Mouse (Mus musculus) frontal cortex, postnatal 36 days (tissue): ENCODE measurements around the gene Ciita.

Source experiments
- DNase-seq, 2 experiments: peaks; one replicate each; pipeline ENCODE4 v3.0.0; 2022; ENCODE audit warnings: low spot score in 2 of 2

The Ciita gene

GRCm38 (mm10) chr16:10515953-10516572 is 36.2 kb downstream of the Ciita start:
- no peak for DNase-seq

GRCm38 (mm10) chr16:10518030-10518429 is 38.2 kb downstream of the Ciita start:
- no peak for DNase-seq

GRCm38 (mm10) chr16:10520908-10521614 is 41.2 kb downstream of the Ciita start:
- peak; percentile 83 to 89 for DNase-seq

GRCm38 (mm10) chr16:10522811-10523210 is 43.0 kb downstream of the Ciita start:
- DNase-seq: peak; percentile 67 to 76

GRCm38 (mm10) chr16:10523650-10524049 is 43.8 kb downstream of the Ciita start:
- no peak for DNase-seq

- no peak for DNase-seq
Observed at GRCm38 (mm10) chr16:10524866-10525609, 45.2 kb downstream of the Ciita start.

GRCm38 (mm10) chr16:10525610-10525980 is 45.7 kb downstream of the Ciita start:
- no peak for DNase-seq

- no peak for DNase-seq
Observed at GRCm38 (mm10) chr16:10527046-10527644, 47.3 kb downstream of the Ciita start.

- no peak for DNase-seq
Observed at GRCm38 (mm10) chr16:10528382-10528781, 48.5 kb downstream of the Ciita start.

GRCm38 (mm10) chr16:10530179-10530578 is 50.3 kb downstream of the Ciita start:
- no peak for DNase-seq

GRCm38 (mm10) chr16:10533781-10534180 is 53.9 kb downstream of the Ciita start:
- no peak for DNase-seq

GRCm38 (mm10) chr16:10534567-10534966 is 54.7 kb downstream of the Ciita start:
- DNase-seq: no peak

GRCm38 (mm10) chr16:10536323-10536722 is 56.5 kb downstream of the Ciita start:
- DNase-seq: no peak

- no peak for DNase-seq
Observed at GRCm38 (mm10) chr16:10536961-10537360, 57.1 kb downstream of the Ciita start.

- no peak for DNase-seq
Observed at GRCm38 (mm10) chr16:10540763-10541597, 61.1 kb downstream of the Ciita start.

GRCm38 (mm10) chr16:10541598-10541930 is 61.7 kb downstream of the Ciita start:
- DNase-seq: peak in 1 of 2 experiments; percentile 38

- peak in 1 of 2 experiments; percentile 33 for DNase-seq
Observed at GRCm38 (mm10) chr16:10542266-10542665, 62.4 kb downstream of the Ciita start.

GRCm38 (mm10) chr16:10542698-10543365 is 63.0 kb downstream of the Ciita start, which contains the start of gene Dexi:
TSS of gene Dexi (minus strand) at chr16:10543054.
- peak; percentile 95 to 97 for DNase-seq

- peak; percentile 94 to 97 for DNase-seq
Observed at GRCm38 (mm10) chr16:10544995-10545622, 65.2 kb downstream of the Ciita start, which contains the start of gene Clec16a. TSS of gene Clec16a (plus strand) at chr16:10545339.

GRCm38 (mm10) chr16:10546865-10547264 is 67.0 kb downstream of the Ciita start:
- DNase-seq: no peak
